Mouse (Mus musculus): ENCODE measurements around the gene Scnn1g.

The Scnn1g gene

GRCm38 (mm10) chr7:121768983-121769382, 34.7 kb downstream of the Scnn1g start:
- peak in 1 of 2 experiments; percentile 35 for DNase-seq (ENCODE audit: inconsistent age in 2 of 2, low spot score in 1 of 2)

DNA sequence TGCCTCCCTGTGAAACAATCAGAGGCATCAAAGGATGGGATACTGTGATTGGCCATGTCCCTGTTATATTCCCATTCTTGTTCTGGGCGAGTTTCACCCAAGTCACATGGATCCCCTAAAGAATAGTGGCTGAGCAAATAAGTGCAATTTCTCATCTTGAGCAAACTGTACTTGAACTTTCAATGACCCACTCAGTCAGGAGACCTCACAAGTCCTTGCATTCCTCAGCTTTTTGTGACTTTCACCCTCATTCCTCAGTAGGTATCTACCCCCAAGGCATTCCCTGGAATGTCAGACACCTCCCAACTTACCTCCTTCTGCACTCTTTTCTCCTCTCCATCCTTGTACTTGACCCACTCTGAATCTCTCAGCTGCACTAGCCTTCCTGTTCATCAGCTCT, 44.3 kb downstream of the Scnn1g start:
- DNase-seq (ENCODE audit: inconsistent age in 2 of 2, low spot score in 1 of 2), result no peak

DNA sequence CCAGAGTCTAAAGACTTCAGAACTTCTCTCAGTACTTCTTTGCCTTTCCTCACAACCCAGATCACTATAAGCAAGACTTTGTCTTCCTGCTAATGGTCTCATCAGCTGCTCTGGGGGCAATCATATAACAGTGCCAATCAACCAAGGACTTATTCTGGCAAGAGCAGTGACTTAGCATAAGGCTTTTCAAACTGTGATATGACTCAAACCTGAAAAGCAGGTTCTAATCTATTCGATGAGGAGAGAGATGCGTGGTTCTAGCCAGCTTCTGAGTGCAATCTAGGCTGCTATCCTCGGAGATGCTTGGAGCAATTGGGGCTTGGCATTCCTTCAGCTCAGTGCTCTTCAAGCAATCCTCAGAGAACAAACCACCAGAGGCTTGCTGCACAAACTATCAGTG, 44.7 kb downstream of the Scnn1g start:
- DNase-seq (ENCODE audit: inconsistent age in 2 of 2, low spot score in 1 of 2), result no peak

GRCm38 (mm10) chr7:121779409-121779808, 45.1 kb downstream of the Scnn1g start:
- no peak for DNase-seq (ENCODE audit: inconsistent age in 2 of 2, low spot score in 1 of 2)

- DNase-seq (ENCODE audit: inconsistent age in 2 of 2, low spot score in 1 of 2), result no peak
Measured at GRCm38 (mm10) chr7:121782188-121782909, 48.1 kb downstream of the Scnn1g start.

DNA sequence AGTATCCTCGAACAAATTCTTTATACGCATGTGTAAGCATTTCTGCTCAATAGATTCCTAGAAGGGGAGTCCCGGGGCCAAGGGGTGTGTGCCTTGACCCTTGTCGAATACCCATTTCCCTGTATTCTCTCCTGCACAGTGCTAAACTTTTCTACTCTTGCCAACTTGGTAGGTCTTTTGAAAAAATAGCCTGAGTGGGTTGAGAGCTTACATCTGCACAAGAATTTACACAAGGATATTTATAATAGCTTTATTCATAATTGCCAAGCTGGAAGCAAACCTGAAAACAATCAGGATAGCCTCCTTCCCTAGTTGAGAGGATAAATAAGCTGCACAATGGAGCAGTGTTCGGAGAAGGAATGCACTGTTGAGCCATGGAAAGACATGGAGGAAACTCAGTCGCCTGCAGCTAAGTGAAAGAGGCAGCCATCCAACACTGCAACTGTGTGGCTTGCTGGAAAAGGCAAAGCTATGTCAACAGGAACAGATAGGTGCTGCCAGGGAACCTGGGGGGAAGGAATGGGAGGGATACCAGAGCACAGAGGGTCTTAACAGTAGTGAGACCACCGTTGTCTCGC, 51.5 kb downstream of the Scnn1g start:
- DNase-seq (ENCODE audit: inconsistent age in 2 of 2, low spot score in 1 of 2), result no peak

GRCm38 (mm10) chr7:121797781-121798180, 63.5 kb downstream of the Scnn1g start:
- no peak for DNase-seq (ENCODE audit: inconsistent age in 2 of 2, low spot score in 1 of 2)

- DNase-seq (ENCODE audit: inconsistent age in 2 of 2, low spot score in 1 of 2), result peak in 1 of 2 experiments; percentile 44
Measured at GRCm38 (mm10) chr7:121802471-121802870, 68.2 kb downstream of the Scnn1g start.

DNA sequence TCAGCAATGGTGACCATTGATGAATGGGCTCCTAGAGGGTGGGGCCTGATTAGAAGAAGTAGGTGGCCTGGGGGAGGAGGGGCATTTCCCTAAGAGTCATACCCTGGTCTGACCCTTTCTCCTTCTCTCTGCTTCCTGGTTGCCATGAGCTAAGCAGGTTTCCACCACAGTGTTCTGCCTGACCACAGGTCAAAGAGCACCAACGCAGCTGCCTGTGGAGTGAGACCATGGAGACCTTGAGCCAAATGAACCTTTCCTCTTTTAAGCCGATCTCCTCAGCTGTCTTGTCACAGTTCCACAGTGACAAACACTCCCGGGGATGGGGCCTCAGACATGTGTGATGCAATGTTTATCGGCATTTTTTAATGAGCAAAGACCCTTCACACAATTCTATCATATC, 68.7 kb downstream of the Scnn1g start:
- no peak for DNase-seq (ENCODE audit: inconsistent age in 2 of 2, low spot score in 1 of 2)

DNA sequence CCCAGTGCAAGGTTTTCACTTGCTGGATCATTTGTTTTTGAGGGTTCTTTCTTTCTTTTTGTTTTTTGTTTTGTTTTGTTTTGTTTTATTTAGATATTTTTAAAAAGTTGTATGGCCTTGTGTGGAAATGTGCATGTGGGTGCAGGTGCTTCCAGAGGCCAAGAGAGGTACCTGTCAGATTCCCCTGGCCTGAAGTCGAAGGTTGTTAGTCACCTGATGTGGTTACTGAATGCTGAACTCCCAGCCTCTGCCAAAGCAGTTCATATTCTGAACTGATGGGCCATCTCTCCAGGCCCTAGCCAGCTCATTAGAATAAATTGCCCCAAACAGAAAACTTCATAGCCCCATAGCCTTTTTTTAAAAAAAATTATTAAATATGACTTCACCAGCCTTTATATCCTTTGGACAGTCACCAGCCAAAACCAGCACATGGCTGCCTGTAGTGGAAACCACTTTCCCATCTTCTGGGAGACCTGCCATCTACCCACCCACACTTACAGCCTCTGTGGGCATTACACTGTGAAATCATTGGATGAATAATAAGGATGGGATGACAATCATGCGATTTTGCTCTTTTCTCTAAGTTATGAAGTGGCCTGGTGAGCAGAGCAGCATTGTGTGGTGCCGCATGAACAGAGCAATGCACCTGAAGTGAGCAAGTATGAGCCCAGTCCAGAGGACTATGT, 71.7 kb downstream of the Scnn1g start:
- no peak for DNase-seq (ENCODE audit: inconsistent age in 2 of 2, low spot score in 1 of 2)

- no peak for DNase-seq (ENCODE audit: inconsistent age in 2 of 2, low spot score in 1 of 2)
Measured at GRCm38 (mm10) chr7:121807726-121808580, 73.7 kb downstream of the Scnn1g start.

Data from adrenal gland, adult (tissue).